Mouse (Mus musculus) spleen, adult 2 months (tissue): ENCODE data around the gene Kcnj14. TPM values are rescaled to one million over a fixed set of nuclear protein-coding genes. Genes with fewer than 3 reads are reported as not detected.

Source experiments
- DNase-seq, 2 experiments: peaks; one replicate each; pipeline versions ENCODE4 v3.0.0 to v3.0.0-alpha.2; 2012 to 2021; ENCODE audit warnings: low spot score in 2 of 2, low read depth in 1 of 2
- H3K27ac ChIP-seq: fragments of 200-500 bp; 2 replicates; pipeline ENCODE4 v1.5.1; 2012; ENCODE audit warnings: low read length, inconsistent platforms; ENCODE audit not compliant: insufficient read depth
- H3K27me3 ChIP-seq: fragments of 200-500 bp; 2 replicates; pipeline ENCODE4 v1.6.1; 2012; ENCODE audit warnings: mild to moderate bottlenecking, moderate library complexity, low read length, inconsistent platforms; ENCODE audit not compliant: control insufficient read depth, insufficient read depth
- H3K36me3 ChIP-seq: fragments of 200-500 bp; 2 replicates; pipeline ENCODE4 v1.6.1; 2012; ENCODE audit warnings: mild to moderate bottlenecking, low read length, inconsistent platforms; ENCODE audit not compliant: control insufficient read depth, insufficient read depth
- H3K4me1 ChIP-seq: fragments of 200-500 bp; 2 replicates; pipeline ENCODE4 v1.6.1; 2011; ENCODE audit warnings: inconsistent platforms; ENCODE audit not compliant: control insufficient read depth, insufficient read depth, insufficient read length
- H3K4me3 ChIP-seq: fragments of 200-500 bp; 2 replicates; pipeline ENCODE4 v1.5.1; 2011; ENCODE audit warnings: mild to moderate bottlenecking, inconsistent platforms; ENCODE audit not compliant: insufficient read depth, insufficient read length; ENCODE audit errors: extremely low read depth
- CTCF ChIP-seq: fragments of 200-500 bp; IDR thresholded peaks from 2 replicates; pipeline ENCODE4 v1.5.1; 2011; ENCODE audit warnings: mild to moderate bottlenecking, inconsistent platforms; ENCODE audit not compliant: insufficient read depth, insufficient read length, insufficient replicate concordance; ENCODE audit errors: extremely low read depth
- POLR2A ChIP-seq: fragments of 200-500 bp; IDR thresholded peaks from 2 replicates; pipeline ENCODE4 v1.6.1; 2011; ENCODE audit warnings: low read depth, low read length, inconsistent platforms
- WGBS: fragments of 180-500 bp; shearing (Covaris S2); methylation state at CpG from one replicate; pipeline ENCODE4 v1.1.7; 2018; 5-methylcytosine and 5-hydroxymethylcytosine counted together
- polyA plus RNA-seq: library from polyadenylated mRNA; depleted of rRNA; stranded (reverse); fragments of >200 nt; gene quantifications from 2 replicates; pipeline ENCODE4 v1.2.3, GENCODE M21; 2012

Kcnj14 gene
- polyA plus RNA-seq, 1 experiment: not detected

DNA sequence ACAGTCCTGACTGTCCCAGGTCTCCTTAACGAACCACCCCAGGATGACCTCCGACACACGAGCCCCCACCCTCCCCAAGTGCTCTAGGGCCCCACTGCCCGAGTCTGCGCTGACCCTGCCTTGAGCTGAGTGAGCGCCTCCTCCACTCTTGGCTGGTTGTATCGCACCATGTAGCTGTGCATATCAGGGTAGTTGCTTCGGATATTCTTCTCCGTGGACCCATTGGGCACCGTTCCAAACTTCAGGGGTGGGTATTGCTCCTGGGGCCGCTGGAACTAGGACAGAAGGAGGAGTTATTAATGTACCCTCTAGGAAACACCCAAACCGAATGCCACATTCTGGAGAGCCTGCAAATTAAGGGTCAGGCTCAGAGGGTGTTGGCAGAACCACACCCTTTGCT, 28.5 kb upstream of the Kcnj14 start:
- Histone ChIP-seq H3K27me3 (peaks cover 7% of the 10 kb centered on the region; the same call in 1 of the 2 replicates), H3K4me1 (no peaks in the 10 kb centered on the region), H3K4me3 (no peak overlapping the region), H3K27ac (no peak overlapping the region), H3K36me3 (no peaks in the 10 kb centered on the region)
- no peak for DNase-seq
- TF ChIP-seq POLR2A (no peak), CTCF (no peak)
- WGBS: 93% methylated on average over 12 of the region's 12 CpGs

DNA sequence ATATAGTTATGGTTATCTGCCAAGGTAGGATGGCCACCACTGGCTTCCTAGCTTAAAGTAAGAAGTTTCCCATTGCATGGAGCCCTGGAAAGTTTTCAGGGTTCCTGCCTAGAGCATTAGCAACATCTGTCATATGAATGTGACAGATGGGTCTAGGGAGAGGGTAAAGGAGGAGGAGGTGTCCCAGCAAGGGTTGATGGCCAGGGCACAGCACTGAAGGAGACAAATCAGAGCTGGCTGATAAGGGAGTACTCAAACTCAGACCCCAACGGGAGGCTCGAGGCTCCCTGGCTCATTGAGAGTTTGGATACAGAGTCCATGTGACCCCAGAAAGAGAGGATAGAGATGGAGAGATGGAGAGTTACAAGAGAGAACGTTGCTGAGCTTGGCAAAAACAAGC, 26.1 kb upstream of the Kcnj14 start:
- no peak overlapping the region for H3K4me3 ChIP-seq
- WGBS: 79% methylated on average over 3 of the region's 3 CpGs
- no peaks in the 10 kb centered on the region for H3K27me3 ChIP-seq
- TF ChIP-seq CTCF (no peak), POLR2A (no peak)
- no peaks in the 10 kb centered on the region for H3K4me1 ChIP-seq
- no peak overlapping the region for H3K27ac ChIP-seq
- DNase-seq: no peak
- no peaks in the 10 kb centered on the region for H3K36me3 ChIP-seq

DNA sequence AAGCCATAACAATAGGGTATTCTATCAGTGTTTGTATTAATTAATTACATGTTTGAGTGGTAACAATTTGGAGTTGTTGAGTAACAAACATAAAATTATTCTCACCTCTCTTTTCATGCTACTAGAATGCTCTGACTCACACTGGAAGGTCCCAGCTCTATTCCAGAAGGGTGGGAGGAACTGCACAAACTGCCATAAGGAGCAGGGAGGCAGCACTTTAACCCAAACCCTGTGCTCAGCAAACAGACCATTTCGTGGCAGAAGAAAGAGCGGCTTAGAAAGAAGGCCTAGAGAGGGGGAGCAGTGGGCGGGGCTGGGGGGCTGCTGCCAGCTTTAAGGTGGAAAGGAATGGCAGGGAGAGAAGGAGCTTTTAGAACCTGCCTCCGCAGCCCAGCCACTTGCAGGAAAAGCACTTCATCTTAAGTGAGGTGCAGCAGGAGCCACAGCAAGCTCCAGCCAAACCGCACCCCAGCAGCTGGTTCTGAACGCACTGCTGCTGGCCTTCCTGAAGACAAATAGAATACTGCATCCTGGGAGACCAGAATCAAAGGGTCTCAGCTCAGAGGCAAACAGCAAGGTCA, 24.0 kb upstream of the Kcnj14 start:
- no peak for TF ChIP-seq CTCF
- TF ChIP-seq POLR2A: no peak
- Histone ChIP-seq H3K4me1 (no peaks in the 10 kb centered on the region), H3K27ac (no peak overlapping the region), H3K27me3 (no peaks in the 10 kb centered on the region), H3K36me3 (no peaks in the 10 kb centered on the region), H3K4me3 (no peak overlapping the region)
- WGBS: 44% methylated on average over 6 of the region's 6 CpGs
- no peak for DNase-seq

- no peak for DNase-seq
- H3K27me3 ChIP-seq: no peaks in the 10 kb centered on the region
- H3K36me3 ChIP-seq: no peaks in the 10 kb centered on the region
- no peak overlapping the region for H3K4me3 ChIP-seq
- no peak for TF ChIP-seq POLR2A
- no peak for TF ChIP-seq CTCF
- WGBS: 86% methylated on average over 10 of the region's 10 CpGs
- no peak overlapping the region for H3K27ac ChIP-seq
- H3K4me1 ChIP-seq: no peaks in the 10 kb centered on the region
Observed at GRCm38 (mm10) chr7:45842950-45843744, 18.6 kb upstream of the Kcnj14 start.

DNA sequence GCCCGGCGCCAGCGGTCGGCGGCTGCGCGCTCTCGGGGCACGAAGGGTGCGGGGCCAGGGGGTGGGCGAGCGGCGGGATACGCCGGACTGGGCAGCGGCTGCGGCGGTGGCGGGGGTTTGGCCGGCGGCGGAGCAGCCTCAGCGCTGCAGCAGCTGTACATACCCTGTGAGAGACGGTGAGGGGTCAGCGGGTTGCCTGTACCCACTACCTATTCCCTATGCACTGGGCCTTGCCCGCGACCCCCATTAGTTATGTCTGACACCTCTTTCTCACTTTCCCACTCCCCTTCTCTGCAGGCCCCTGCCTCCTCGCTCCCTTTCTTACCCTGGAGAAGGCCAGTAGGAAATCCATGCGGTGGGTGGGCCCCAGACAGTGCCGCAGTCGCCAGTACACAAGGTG, 9.3 kb upstream of the Kcnj14 start:
- no peak for TF ChIP-seq CTCF
- TF ChIP-seq POLR2A: no peak
- peaks cover 21% of the 10 kb centered on the region for H3K27me3 ChIP-seq
- no peak overlapping the region for H3K27ac ChIP-seq
- no peaks in the 10 kb centered on the region for H3K36me3 ChIP-seq
- peaks cover 11% of the 10 kb centered on the region for H3K4me1 ChIP-seq
- no peak overlapping the region for H3K4me3 ChIP-seq
- no peak for DNase-seq
- 18% methylated on average over 20 of the region's 31 CpGs for WGBS

- no peak overlapping the region for H3K27ac ChIP-seq
- peaks cover 3% of the 10 kb centered on the region; the same call in 1 of the 2 replicates for H3K36me3 ChIP-seq
- peaks cover 21% of the 10 kb centered on the region for H3K27me3 ChIP-seq
- H3K4me3 ChIP-seq: no peak overlapping the region
- TF ChIP-seq POLR2A (no peak), CTCF (no peak)
- no peak for DNase-seq
- H3K4me1 ChIP-seq: peaks cover 11% of the 10 kb centered on the region
- 2% methylated on average over 85 of the region's 86 CpGs for WGBS
Observed at GRCm38 (mm10) chr7:45833148-45833790, 8.7 kb upstream of the Kcnj14 start.
